Mouse (Mus musculus) telencephalon, adult 2 months (tissue): Measurements from ENCODE around the gene Ssb.

ENCODE experiments used
- DNase-seq: peaks from one replicate; pipeline ENCODE4 v3.0.0-alpha.2; 2011; ENCODE audit warnings: low read depth, low spot score

Gene Ssb

GRCm38 (mm10) chr2:69861485-69862091 is at the start of gene Ssb:
TSS of gene Ssb (plus strand) at chr2:69861562.
- peak; percentile 87 for DNase-seq

- DNase-seq, result no peak
These were observed 44.8 kb upstream of the Ssb start for GRCm38 (mm10) chr2:69816575-69816974.

- DNase-seq, result no peak
These were observed 42.8 kb upstream of the Ssb start for GRCm38 (mm10) chr2:69818350-69819085.

GRCm38 (mm10) chr2:69820201-69820600 is 41.2 kb upstream of the Ssb start:
- no peak for DNase-seq

GRCm38 (mm10) chr2:69821711-69822110 is 39.7 kb upstream of the Ssb start, which contains the start of gene Klhl23:
TSS of gene Klhl23 (plus strand) at chr2:69821944.
- DNase-seq, result no peak

GRCm38 (mm10) chr2:69822361-69823128 is 38.8 kb upstream of the Ssb start:
- DNase-seq, result no peak

GRCm38 (mm10) chr2:69823129-69823677 is 38.2 kb upstream of the Ssb start:
- DNase-seq, result no peak

GRCm38 (mm10) chr2:69825898-69826297 is 35.5 kb upstream of the Ssb start:
- DNase-seq, result no peak

GRCm38 (mm10) chr2:69826380-69826779 is 35.0 kb upstream of the Ssb start:
- no peak for DNase-seq

GRCm38 (mm10) chr2:69828031-69828430 is 33.3 kb upstream of the Ssb start:
- DNase-seq, result no peak

- no peak for DNase-seq
These were observed 31.7 kb upstream of the Ssb start for GRCm38 (mm10) chr2:69829680-69830079.

- no peak for DNase-seq
These were observed 31.2 kb upstream of the Ssb start for GRCm38 (mm10) chr2:69830116-69830515.

GRCm38 (mm10) chr2:69837244-69837967 is 24.0 kb upstream of the Ssb start:
- DNase-seq, result no peak

GRCm38 (mm10) chr2:69837996-69838395 is 23.4 kb upstream of the Ssb start:
- no peak for DNase-seq

- no peak for DNase-seq
These were observed 22.7 kb upstream of the Ssb start for GRCm38 (mm10) chr2:69838707-69839106.

- no peak for DNase-seq
These were observed 21.1 kb upstream of the Ssb start for GRCm38 (mm10) chr2:69840261-69840660.

GRCm38 (mm10) chr2:69849215-69849614 is 12.1 kb upstream of the Ssb start:
- no peak for DNase-seq

- DNase-seq, result no peak
These were observed 9.8 kb upstream of the Ssb start for GRCm38 (mm10) chr2:69851427-69852058.

- no peak for DNase-seq
These were observed 5.0 kb upstream of the Ssb start for GRCm38 (mm10) chr2:69856392-69856791.

- no peak for DNase-seq
These were observed 3.5 kb upstream of the Ssb start for GRCm38 (mm10) chr2:69857882-69858281.

- no peak for DNase-seq
These were observed 350 bp upstream of the Ssb start for GRCm38 (mm10) chr2:69860972-69861452.
